In the genomic region with DNA sequence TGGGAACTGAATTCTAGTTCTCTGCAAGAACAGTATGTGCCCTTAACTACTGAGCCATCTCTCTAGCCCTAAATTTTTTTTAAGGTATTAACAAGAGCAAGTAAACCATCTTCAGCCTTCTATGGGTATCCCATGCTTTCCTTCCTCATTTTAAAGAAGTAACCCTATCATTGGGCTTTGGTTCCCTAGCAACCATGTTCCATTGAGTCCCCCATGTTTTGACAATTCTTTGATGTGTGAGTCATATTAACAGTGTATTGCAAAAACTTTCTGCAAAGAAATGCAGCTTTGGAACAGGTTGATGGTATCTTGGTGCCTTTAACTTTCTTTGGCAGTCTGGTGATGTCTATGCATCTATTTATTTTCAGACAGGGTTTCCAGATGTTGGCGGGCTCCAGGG, we compare ENCODE assay signal across 16 mouse cellular contexts.
"Had no signal": no experiment of that assay in that cellular context is flagged by ENCODE, and none has a peak within 500 bp of the region (broad histone marks: within the 10 kb centered on the region; RNA-seq: fewer than 3 reads in every experiment).

No protein-coding gene starts in this region.

- DNase-seq: gastrocnemius, postnatal 14 days; gastrocnemius, postnatal 36 days; heart, adult 18-20 months; heart, postnatal 14 days; heart, postnatal 36 days; kidney, adult 11 months; kidney, adult 2 months; kidney, adult 9 months; kidney, postnatal 14 days; kidney, postnatal 36 days; layer of hippocampus, adult 9-11 months; layer of hippocampus, postnatal 36 days; left cerebral cortex, postnatal 4 days had no signal

- ATAC-seq: hindbrain, postnatal 0 days; intestine, embryonic 16.5 days; liver, embryonic 12.5 days had no signal
